8 mouse cellular contexts compared by ENCODE assay signal in the genomic region with DNA sequence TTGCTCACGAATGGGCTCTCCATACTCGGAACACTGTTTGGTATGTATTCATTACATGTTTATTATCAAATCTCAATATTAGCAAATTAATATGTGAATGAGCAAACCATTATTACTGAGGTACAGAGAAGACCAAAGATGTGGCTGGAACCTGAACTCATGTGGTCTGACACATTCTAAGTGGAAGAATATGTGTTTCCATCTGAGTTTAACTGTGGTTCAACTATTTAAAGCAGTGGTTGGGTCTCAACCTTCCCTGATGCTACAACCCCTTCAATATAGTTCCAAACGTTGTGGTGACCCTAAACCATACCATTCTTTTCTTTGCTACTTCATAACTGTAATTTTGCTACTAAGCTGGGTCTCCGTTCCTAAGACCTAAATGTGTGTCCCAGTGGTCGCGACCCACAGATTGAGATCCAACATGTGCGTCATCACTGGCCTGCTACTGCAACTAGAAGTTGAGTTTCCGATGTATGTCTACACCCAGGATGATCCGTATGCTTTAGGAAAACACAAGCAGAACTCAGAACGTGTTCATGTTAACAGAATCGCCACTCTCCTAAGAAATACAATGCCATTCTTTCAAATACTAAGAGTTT. TPM values are rescaled to one million over a fixed set of nuclear protein-coding genes. Genes with fewer than 3 reads are reported as not detected.
DNase-seq lines count a peak whose midpoint lies in the region; ATAC-seq and TF ChIP-seq lines count a peak whose summit lies in the region.

No protein-coding gene starts in this region.

- 44% methylated on average over 11 of the region's 11 CpGs for WGBS in lung, embryonic 15.5 days
- 39% methylated on average over 11 of the region's 11 CpGs for WGBS in lung, postnatal 0 days
- 52% methylated on average over 11 of the region's 11 CpGs for WGBS in forebrain, embryonic 14.5 days
- WGBS in liver, embryonic 15.5 days (ENCODE audit: insufficient replicate concordance): 14% methylated on average over 11 of the region's 11 CpGs

- no peaks in the 10 kb centered on the region for H3K36me3 ChIP-seq in lung, embryonic 15.5 days
- no peaks in the 10 kb centered on the region for H3K36me3 ChIP-seq in lung, postnatal 0 days (ENCODE audit: insufficient read depth, low read length)
- no peaks in the 10 kb centered on the region for H3K36me3 ChIP-seq in forebrain, embryonic 14.5 days (ENCODE audit: control insufficient read depth, insufficient read depth, low read length)
- peaks cover 5% of the 10 kb centered on the region; the same call in 1 of the 2 replicates for H3K36me3 ChIP-seq in liver, embryonic 15.5 days (replicated peaks)

- no peaks in the 10 kb centered on the region for H3K27me3 ChIP-seq in lung, embryonic 15.5 days
- no peaks in the 10 kb centered on the region for H3K27me3 ChIP-seq in lung, postnatal 0 days (replicated peaks; ENCODE audit: insufficient read depth, low read length)
- no peaks in the 10 kb centered on the region for H3K27me3 ChIP-seq in forebrain, embryonic 14.5 days (replicated peaks; ENCODE audit: control insufficient read depth, insufficient read depth, low read length)
- H3K27me3 ChIP-seq in liver, embryonic 15.5 days: no peaks in the 10 kb centered on the region

- H3K9me3 ChIP-seq in lung, embryonic 15.5 days: no peaks in the 10 kb centered on the region
- H3K9me3 ChIP-seq in lung, postnatal 0 days (ENCODE audit: low read length): no peaks in the 10 kb centered on the region
- no peaks in the 10 kb centered on the region for H3K9me3 ChIP-seq in forebrain, embryonic 14.5 days (replicated peaks; ENCODE audit: control insufficient read depth, low read length)
- no peaks in the 10 kb centered on the region for H3K9me3 ChIP-seq in liver, embryonic 15.5 days (replicated peaks)

- H3K9ac ChIP-seq in lung, embryonic 15.5 days: no peak overlapping the region
- H3K9ac ChIP-seq in lung, postnatal 0 days (replicated peaks; ENCODE audit: low read depth): no peak overlapping the region
- H3K9ac ChIP-seq in forebrain, embryonic 14.5 days (ENCODE audit: low read length): no peak overlapping the region
- peak overlapping the region; percentile 54 for H3K9ac ChIP-seq in liver, embryonic 15.5 days

- TF ChIP-seq CTCF in lung, postnatal 0 days (IDR thresholded peaks at IDR 0.05): no peak

- no peak for DNase-seq in lung, postnatal 0 days (ENCODE audit: low spot score)
- peak; percentile 19 for DNase-seq in NIH3T3 (ENCODE audit: low read depth)
- no peak for DNase-seq in forebrain, embryonic 14.5 days (ENCODE audit: low spot score)
- DNase-seq in adrenal gland, postnatal 4 days (ENCODE audit: low spot score in 2 of 2): no peak
- DNase-seq in ovary, postnatal 14 days (ENCODE audit: low spot score): no peak
- no peak for DNase-seq in c-Kit-positive CD71-positive TER-119-positive erythroid progenitor cells, embryonic 14.5 days (ENCODE audit: low spot score)

- H3K27ac ChIP-seq in lung, embryonic 15.5 days: no peak overlapping the region
- no peak overlapping the region for H3K27ac ChIP-seq in lung, postnatal 0 days (ENCODE audit: low read length)
- no peak overlapping the region for H3K27ac ChIP-seq in forebrain, embryonic 14.5 days (ENCODE audit: low read depth, low read length)
- peak overlapping the region; percentile 72 for H3K27ac ChIP-seq in liver, embryonic 15.5 days (replicated peaks)

- peak overlapping the region; percentile 58 for H3K4me2 ChIP-seq in lung, embryonic 15.5 days
- H3K4me2 ChIP-seq in lung, postnatal 0 days (replicated peaks; ENCODE audit: low read depth, low read length): no peak overlapping the region; the same call in 1 of the 2 replicates
- H3K4me2 ChIP-seq in forebrain, embryonic 14.5 days (ENCODE audit: low read length): peak overlapping the region; percentile 76; the same call in 1 of the 2 replicates
- H3K4me2 ChIP-seq in liver, embryonic 15.5 days: peak overlapping the region; percentile 73

- ATAC-seq in lung, embryonic 15.5 days (ENCODE audit: borderline replicate concordance, extremely low read depth, low FRiP score, low TSS enrichment): no peak
- ATAC-seq in lung, postnatal 0 days: no peak
- no peak for ATAC-seq in forebrain, embryonic 14.5 days
- no peak for ATAC-seq in liver, embryonic 15.5 days (ENCODE audit: insufficient read depth)

- H3K4me1 ChIP-seq in lung, embryonic 15.5 days: peaks cover 17% of the 10 kb centered on the region
- no peaks in the 10 kb centered on the region for H3K4me1 ChIP-seq in lung, postnatal 0 days (ENCODE audit: insufficient read depth, low read depth, low read length)
- H3K4me1 ChIP-seq in forebrain, embryonic 14.5 days (ENCODE audit: control insufficient read depth, insufficient read depth, low read length): peaks cover 4% of the 10 kb centered on the region; the same call in 1 of the 2 replicates
- H3K4me1 ChIP-seq in liver, embryonic 15.5 days (replicated peaks): peaks cover 66% of the 10 kb centered on the region

- peak overlapping the region; percentile 77 for H3K4me3 ChIP-seq in lung, embryonic 15.5 days
- no peak overlapping the region for H3K4me3 ChIP-seq in lung, postnatal 0 days (ENCODE audit: low read depth, low read length)
- peak overlapping the region; percentile 77; the same call in 1 of the 2 replicates for H3K4me3 ChIP-seq in forebrain, embryonic 14.5 days (ENCODE audit: low read depth, low read length)
- peak overlapping the region; percentile 99 for H3K4me3 ChIP-seq in liver, embryonic 15.5 days (replicated peaks)

- no peak for TF ChIP-seq EP300 in lung, postnatal 0 days (IDR thresholded peaks at IDR 0.05)

RNA-seq across cellular contexts. Expression of a gene that starts 1.5 kb away (rescaled TPM):
- 2.4 and 2.6 TPM in 2 replicates for polyA plus RNA-seq in lung, embryonic 15.5 days (2015; fragmentation: Nextera tagmentation; extraction: Ambion mirVana)
- polyA plus RNA-seq in lung, postnatal 0 days (2015; fragmentation: Nextera tagmentation; extraction: Ambion mirVana): 0.36 and 0.37 TPM in 2 replicates
- 0.88 and 1.1 TPM in 2 replicates for polyA plus RNA-seq in forebrain, embryonic 14.5 days (2014; fragmentation: Nextera tagmentation; extraction: Ambion mirVana)
- 2.0 and 2.5 TPM in 2 replicates for polyA plus RNA-seq in liver, embryonic 15.5 days (2015; fragmentation: Nextera tagmentation; extraction: Ambion mirVana)
- 1 to 10 TPM; 6.5 to 7.3 TPM for total RNA-seq in adrenal gland, postnatal 4 days (2021)
